Mouse (Mus musculus) kidney, postnatal 36 days (tissue): ENCODE measurements around the gene Cdk5rap3.

ENCODE experiments used
- DNase-seq, 2 experiments: peaks; one replicate each; pipeline ENCODE4 v3.0.0; 2021 to 2022; ENCODE audit warnings: mixed read lengths in 2 of 2

The Cdk5rap3 gene

DNA sequence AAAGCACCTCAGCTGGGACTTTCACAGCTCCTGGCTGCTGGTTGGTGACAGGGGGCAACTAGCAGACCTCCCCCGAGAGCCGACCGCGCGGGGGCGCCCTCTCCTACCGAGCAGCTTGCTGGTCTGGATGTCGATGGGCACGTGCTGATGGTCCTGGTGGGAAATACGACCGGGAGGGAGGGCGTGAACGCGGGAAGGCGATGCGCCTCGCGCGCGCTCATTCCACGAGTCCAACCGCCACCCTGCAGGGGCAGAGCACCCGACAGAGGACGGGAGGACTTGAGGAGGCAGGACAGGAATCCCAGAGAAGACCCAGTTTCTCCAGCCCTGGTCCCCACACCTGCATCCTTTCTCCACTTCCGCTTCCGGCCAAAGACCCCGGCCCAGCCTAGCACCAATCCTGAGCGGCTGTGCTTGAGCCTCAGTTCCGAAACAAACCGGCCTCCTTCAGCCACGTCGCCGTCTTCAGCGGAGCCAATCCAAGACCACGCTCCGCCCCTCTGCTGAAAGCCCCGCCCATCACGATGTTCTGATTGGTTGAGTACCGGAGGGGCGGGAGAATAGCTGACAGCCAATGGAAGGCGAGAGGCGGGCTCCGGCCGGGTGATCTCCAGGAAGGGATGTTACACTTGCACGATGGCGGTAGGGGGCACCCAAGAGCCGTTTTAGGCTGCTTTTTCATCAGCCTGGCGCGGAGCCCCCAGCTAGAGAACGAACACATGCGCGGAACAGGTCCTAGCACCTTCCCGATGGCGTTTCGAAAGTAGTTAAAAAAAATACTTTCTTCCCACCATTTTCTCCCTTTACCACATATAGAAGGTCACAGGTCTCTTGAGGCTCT is at the start of gene Cdk5rap3:
Gene Cdk5rap3, minus strand, starts transcription at position 453 of the 841 bp plus-strand sequence.
- DNase-seq = peak; percentile 99

GRCm38 (mm10) chr11:96963580-96963979 is 47.3 kb upstream of the Cdk5rap3 start:
- peak; percentile 96 to 99 for DNase-seq

DNA sequence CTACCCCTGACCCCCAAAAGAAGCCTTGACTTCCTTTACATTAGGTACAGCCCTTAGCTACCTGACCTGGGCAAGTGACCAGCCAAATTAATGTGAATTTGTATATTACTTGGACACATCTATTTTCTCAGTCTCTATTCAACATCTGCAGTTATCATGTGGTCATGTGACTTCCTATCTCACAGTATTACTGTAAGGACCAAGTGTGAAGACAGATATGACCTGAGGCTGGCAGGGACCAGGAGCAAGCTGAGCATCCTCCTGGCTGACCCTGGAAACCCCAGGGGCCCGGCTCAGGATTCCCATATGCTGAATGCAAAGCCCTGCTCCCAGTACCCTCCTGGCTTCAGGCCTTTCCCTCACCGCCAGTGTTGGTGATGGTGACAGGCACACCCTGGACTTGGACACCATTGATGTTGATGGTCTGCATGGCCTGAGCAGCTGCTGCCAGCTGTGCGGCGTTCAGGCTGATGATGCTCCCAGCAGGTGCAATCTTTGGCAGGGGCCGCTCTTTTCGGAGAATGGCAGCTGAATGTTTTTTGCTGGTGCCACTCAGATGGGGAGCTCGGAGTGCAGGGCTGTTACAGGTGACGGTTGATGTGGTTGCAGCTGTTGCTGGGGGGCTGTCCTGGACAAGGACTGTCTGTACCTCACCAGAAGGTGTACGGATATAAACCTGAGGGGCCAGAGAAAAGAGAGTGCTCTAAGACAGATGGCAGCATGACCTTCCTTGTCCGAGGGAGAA is 40.9 kb upstream of the Cdk5rap3 start:
- DNase-seq = no peak

GRCm38 (mm10) chr11:96956009-96956724 is 39.9 kb upstream of the Cdk5rap3 start:
- DNase-seq = no peak

DNA sequence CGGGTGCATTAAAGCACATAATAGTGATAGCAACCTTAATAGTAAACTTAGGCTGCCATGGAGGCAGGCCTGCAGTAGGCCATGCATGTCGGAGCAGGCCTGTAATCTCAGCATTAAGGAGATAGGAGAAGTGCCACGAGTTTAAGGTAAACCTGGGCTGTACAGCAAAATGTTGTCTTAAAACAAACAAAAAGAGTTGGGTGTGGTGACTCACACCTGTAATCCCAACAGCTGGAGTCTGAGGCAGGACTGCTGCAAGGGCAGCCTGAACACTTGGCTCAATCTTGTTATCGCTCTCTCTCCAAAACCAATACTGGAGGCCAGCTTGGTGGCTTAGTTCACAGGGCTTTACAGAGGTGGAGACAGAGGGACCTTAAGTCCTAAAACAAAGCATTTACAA is 38.8 kb upstream of the Cdk5rap3 start:
- DNase-seq = no peak

DNA sequence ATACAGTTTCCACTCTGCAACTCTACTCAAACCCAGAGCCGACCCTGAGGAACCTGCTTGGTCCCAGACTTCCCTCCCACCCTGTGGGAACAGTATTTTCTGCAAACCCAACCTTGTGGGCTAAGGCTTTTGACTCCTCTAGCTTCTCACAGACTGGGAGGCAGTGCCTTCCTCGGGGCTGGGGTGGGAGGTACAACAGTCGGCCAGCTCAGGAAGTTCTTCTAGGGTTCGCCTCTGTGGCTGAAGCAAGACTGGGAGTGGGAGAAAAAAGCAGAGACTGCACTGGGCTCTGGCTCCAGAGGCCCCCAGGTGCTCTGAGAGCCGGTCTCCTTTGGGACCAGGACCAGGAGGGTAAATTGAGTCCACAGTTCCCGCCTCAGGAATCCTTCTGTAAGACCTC is 36.6 kb upstream of the Cdk5rap3 start:
- DNase-seq = no peak

DNA sequence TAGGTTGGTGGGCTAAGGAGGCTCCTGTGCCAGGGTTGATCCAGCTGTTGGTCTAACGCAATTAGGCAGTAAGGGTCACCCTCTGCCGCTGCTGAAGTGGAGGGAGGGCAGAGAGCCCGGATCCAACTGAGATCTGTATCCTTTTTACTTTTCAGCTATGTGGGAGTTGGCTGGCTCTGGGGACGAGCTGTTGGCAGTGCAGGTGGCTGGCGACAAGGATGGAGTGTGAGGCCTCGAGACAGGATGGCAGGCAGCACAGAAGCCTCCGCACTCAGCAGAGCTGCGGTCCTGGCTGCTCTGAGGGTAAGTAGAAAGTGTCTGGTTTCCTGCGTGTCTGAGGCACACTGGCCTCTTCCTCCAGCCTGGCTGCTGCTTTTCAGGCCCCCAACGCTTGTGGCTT is 36.1 kb upstream of the Cdk5rap3 start:
- no peak for DNase-seq

GRCm38 (mm10) chr11:96950767-96951166 is 34.5 kb upstream of the Cdk5rap3 start:
- DNase-seq = no peak

DNA sequence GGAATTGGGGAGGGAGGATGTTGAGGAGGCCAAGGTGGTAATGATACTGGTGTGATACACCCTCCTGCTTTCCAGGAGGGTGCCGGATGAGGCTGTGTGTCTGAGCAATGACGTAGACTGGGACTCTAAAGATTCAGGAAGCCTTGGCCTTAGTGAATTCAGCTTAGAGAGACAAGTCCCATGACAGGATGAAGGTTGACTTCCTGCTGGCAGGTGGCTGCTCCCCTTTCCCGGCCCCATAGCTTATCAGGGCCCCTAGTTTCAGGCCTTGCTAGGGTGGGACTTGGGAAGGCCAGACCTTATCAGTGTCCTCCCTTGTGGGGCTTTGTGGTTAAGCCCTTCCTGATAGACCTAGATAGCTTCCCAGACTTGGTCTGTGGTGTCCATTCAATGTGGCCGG is 31.6 kb upstream of the Cdk5rap3 start:
- no peak for DNase-seq

DNA sequence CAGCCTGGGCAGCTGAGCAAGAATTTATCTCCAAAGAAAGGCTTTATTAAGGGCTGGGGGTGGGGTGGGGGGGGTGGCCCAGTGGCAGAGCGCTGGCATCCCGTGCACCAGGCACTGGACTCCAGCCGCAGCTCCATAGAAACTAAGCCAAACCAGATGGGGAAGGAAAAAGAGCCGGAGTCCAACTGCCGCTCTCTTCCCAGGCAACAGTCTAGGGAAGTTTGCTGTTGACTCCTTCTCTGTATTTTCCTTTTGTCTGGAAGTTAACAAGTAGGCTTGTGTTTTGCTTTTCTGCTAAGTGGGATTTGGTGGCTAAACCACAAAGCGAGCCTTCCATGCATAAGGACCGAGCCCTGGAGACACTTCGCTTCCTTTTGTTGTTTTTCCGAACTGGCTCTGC is 30.2 kb upstream of the Cdk5rap3 start:
- DNase-seq = no peak

- no peak for DNase-seq
Observed at GRCm38 (mm10) chr11:96944844-96945580, 28.7 kb upstream of the Cdk5rap3 start.

- peak; percentile 94 to 98 for DNase-seq
Observed at GRCm38 (mm10) chr11:96943746-96944304, 27.5 kb upstream of the Cdk5rap3 start, which contains the start of gene Pnpo. Pnpo (minus strand) TSS chr11:96943986.

GRCm38 (mm10) chr11:96941989-96942590 is 25.8 kb upstream of the Cdk5rap3 start:
- DNase-seq = no peak

- DNase-seq = no peak
Observed at GRCm38 (mm10) chr11:96940578-96941465, 24.5 kb upstream of the Cdk5rap3 start.

GRCm38 (mm10) chr11:96938426-96938800 is 22.1 kb upstream of the Cdk5rap3 start:
- no peak for DNase-seq

DNA sequence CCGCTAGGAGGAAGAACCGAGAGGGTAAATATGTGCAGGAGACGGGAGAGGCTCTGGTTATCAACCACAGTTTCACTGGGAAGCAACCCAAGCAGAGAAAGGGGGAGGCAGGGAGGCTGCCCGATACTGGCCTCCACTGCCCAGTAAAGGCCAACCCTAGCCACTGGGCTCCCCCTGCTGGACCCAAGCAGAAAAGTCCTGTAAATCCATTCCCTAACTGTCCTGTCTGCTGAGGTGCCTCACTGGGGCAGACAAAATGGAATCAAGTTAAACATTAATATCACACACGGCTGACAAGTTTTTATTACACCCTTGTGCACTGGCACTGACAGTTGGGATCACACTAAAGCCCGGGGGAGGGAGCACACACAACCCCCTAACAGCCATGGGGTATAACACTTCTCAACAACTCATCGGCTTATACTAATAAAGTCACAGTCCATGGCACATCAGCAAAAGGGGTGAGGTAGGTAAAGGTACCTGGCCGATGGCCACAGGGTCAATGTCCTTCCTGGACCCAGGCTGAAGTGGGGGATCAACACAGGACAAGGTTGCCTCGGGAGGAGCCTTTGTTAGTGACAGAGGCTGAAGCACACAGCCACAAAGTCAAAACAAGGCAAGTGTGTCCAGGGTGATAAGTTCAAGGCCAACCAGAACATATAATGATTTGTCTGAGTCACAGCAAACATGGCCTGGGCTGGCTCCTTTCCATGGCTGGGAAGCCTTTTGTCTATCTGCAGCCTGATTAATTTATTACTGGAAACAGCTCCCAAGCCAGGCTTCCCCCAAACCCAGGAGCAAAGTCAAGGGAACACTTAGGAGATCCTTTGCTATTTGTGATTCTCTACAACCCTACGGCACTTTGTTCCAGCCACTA is 21.5 kb upstream of the Cdk5rap3 start:
- peak; percentile 90 to 91 for DNase-seq

GRCm38 (mm10) chr11:96935872-96936650 is 19.8 kb upstream of the Cdk5rap3 start:
- no peak for DNase-seq

DNA sequence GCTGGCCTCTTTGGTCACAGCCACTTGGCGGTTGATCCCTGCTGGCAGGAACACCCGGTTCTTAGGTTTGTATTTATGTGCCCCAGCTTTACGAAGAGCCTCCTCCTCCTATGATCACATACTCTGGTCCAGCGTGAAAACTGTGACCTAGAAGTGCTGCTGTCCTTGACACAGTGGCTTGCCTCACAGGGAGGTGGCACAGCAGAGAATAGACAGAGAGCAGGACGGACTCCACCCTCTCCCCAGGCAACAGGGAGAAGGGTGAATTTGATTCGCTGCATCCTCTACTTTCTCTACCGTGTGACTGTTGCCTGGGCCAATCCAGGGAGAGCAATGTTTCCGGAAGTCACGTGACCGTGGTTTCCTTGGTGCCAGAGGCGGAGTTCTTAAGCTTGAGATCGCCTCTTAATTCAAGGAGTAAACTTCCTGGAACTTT is 18.6 kb upstream of the Cdk5rap3 start:
- peak; percentile 90 to 96 for DNase-seq
